Mouse (Mus musculus): ENCODE data around the gene Jade2.

- no peak for TF ChIP-seq CTCF (IDR thresholded peaks at IDR 0.05; ENCODE audit: low read depth)
- no peak for TF ChIP-seq EP300 (IDR thresholded peaks at IDR 0.05; ENCODE audit: low read depth)
These were observed 9.8 kb upstream of the Jade2 start for GRCm38 (mm10) chr11:51867261-51867660.
